Comparison of ENCODE assay signal across 10 mouse cellular contexts in the genomic region with DNA sequence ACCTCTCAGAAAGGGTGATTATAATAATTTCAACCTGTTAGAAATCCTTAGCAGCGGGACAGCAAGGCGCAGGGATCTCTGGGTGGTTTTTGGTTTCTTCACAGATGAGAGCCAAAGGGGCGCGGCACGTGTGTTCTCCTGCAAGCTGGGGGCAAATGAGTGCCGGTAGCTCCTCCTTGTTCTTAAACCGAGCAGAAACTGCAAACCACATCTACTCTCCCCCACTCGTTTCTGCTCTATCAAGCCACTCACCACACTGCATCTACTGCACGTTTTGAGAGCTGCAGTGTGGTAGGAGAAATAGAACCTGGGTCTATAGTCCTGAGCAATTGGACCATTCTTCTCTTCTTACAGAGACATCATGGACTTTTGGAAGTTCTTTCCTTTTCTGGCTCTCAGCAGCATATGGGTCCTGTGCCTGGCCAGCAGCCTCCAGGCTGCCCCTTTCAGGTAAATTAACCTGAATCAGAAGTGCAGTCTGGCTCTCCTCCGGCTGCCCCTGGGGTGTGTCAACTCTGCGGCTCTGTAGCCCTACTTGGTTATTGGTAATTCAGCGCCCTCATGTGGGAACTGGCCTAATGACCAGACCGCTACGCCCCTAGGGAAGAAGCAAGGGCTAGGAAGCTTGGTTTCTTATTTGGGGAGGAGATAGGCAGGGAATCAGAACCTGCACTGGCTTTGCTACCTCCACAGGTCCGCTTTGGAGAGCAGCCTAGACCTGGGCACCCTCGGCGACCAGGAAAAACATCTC. TPM values are rescaled to one million over a fixed set of nuclear protein-coding genes. Genes with fewer than 3 reads are reported as not detected.
A peak's percentile ranks its signal among the peaks of the same experiment; 100 is the strongest.
DNase-seq lines count a peak whose midpoint lies in the region; ATAC-seq and TF ChIP-seq lines count a peak whose summit lies in the region.
"Had no signal": no experiment of that assay in that cellular context is flagged by ENCODE, and none has a peak within 500 bp of the region (broad histone marks: within the 10 kb centered on the region; RNA-seq: fewer than 3 reads in every experiment).

No protein-coding gene starts in this region.

- intact Hi-C loops in left cerebral cortex, adult 2 months (cut with DNase I), result no loop called here

- H3K9ac ChIP-seq in forebrain, embryonic 15.5 days (replicated peaks), result no peak overlapping the region
- H3K9ac ChIP-seq in intestine, embryonic 16.5 days (ENCODE audit: low read depth, low read length), result no peak overlapping the region

- no peaks in the 10 kb centered on the region for H3K36me3 ChIP-seq in forebrain, embryonic 15.5 days
- no peaks in the 10 kb centered on the region for H3K36me3 ChIP-seq in intestine, embryonic 16.5 days (ENCODE audit: control insufficient read depth, insufficient read depth, low read length)

- ATAC-seq in forebrain, embryonic 15.5 days (replicated peaks), result no peak
- ATAC-seq in intestine, embryonic 16.5 days, result no peak
- no peak for ATAC-seq in erythroblast, adult 5-6 weeks (replicated peaks; ENCODE audit: low FRiP score, poor library complexity, severe bottlenecking)

- DNase-seq in left cerebral cortex, adult 2 months (ENCODE audit: extremely low spot score in 1 of 2, low spot score in 2 of 2), result peak in 1 of 2 experiments; percentile 12
- no peak for DNase-seq in left cerebral cortex, adult 8-10 months (ENCODE audit: low spot score in 2 of 2)
- no peak for DNase-seq in lung, adult 2 months
- peak; percentile 62 for DNase-seq in retina, postnatal 1 day

- no peaks in the 10 kb centered on the region for H3K4me1 ChIP-seq in bone marrow, adult 2 months (ENCODE audit: control insufficient read depth, insufficient read depth, low read length)
- peaks cover 9% of the 10 kb centered on the region for H3K4me1 ChIP-seq in forebrain, embryonic 15.5 days
- H3K4me1 ChIP-seq in intestine, embryonic 16.5 days (ENCODE audit: control insufficient read depth, insufficient read depth, low read length), result peaks cover 7% of the 10 kb centered on the region
- no peaks in the 10 kb centered on the region for H3K4me1 ChIP-seq in lung, adult 2 months (ENCODE audit: control insufficient read depth, insufficient read depth, low read length)

- H3K27me3 ChIP-seq in forebrain, embryonic 15.5 days, result peaks cover 28% of the 10 kb centered on the region
- peaks cover 32% of the 10 kb centered on the region for H3K27me3 ChIP-seq in intestine, embryonic 16.5 days (replicated peaks; ENCODE audit: control insufficient read depth, insufficient read depth, low read length)

- H3K27ac ChIP-seq in left cerebral cortex, adult 2 months, result no peak overlapping the region
- H3K27ac ChIP-seq in bone marrow, adult 2 months (ENCODE audit: control insufficient read depth, insufficient read depth, low read depth, low read length, poor library complexity), result no peak overlapping the region
- H3K27ac ChIP-seq in forebrain, embryonic 15.5 days (replicated peaks), result no peak overlapping the region
- no peak overlapping the region for H3K27ac ChIP-seq in intestine, embryonic 16.5 days (ENCODE audit: low read length)
- H3K27ac ChIP-seq: macrophage had no signal

- peak; percentile 32 for TF ChIP-seq CTCF in left cerebral cortex, adult 2 months (IDR thresholded peaks at IDR 0.05)
- peak; percentile 30; the same call in 1 of the 2 replicates for TF ChIP-seq CTCF in bone marrow, adult 2 months (IDR thresholded peaks at IDR 0.05; ENCODE audit: control insufficient read depth, insufficient read depth, low read length)
- peak; percentile 23; the same call in 1 of the 2 replicates for TF ChIP-seq CTCF in lung, adult 2 months (IDR thresholded peaks at IDR 0.05; ENCODE audit: insufficient read depth, low read length)

- no peaks in the 10 kb centered on the region for H3K9me3 ChIP-seq in forebrain, embryonic 15.5 days
- no peaks in the 10 kb centered on the region for H3K9me3 ChIP-seq in intestine, embryonic 16.5 days (ENCODE audit: control insufficient read depth, low read length)

- no peak overlapping the region for H3K4me3 ChIP-seq in left cerebral cortex, adult 2 months
- H3K4me3 ChIP-seq in bone marrow, adult 2 months (replicated peaks; ENCODE audit: control insufficient read depth, low read depth, low read length), result no peak overlapping the region
- no peak overlapping the region for H3K4me3 ChIP-seq in forebrain, embryonic 15.5 days
- H3K4me3 ChIP-seq in intestine, embryonic 16.5 days (ENCODE audit: low read length), result peak overlapping the region; percentile 17
- no peak overlapping the region for H3K4me3 ChIP-seq in lung, adult 2 months (replicated peaks; ENCODE audit: extremely low read depth, low read depth, low read length)

- H3K4me2 ChIP-seq in forebrain, embryonic 15.5 days (replicated peaks), result peak overlapping the region; percentile 14
- peak overlapping the region; percentile 32 for H3K4me2 ChIP-seq in intestine, embryonic 16.5 days (ENCODE audit: low read depth, low read length)

- 6% methylated on average over 17 of the region's 17 CpGs for WGBS in bone marrow, adult 2 months
- WGBS in forebrain, embryonic 15.5 days, result 4% methylated on average over 17 of the region's 17 CpGs
- 5% methylated on average over 17 of the region's 17 CpGs for WGBS in intestine, embryonic 16.5 days
- WGBS in lung, adult 2 months, result 7% methylated on average over 17 of the region's 17 CpGs

- no peak for TF ChIP-seq POLR2A in bone marrow, adult 2 months (IDR thresholded peaks at IDR 0.05; ENCODE audit: borderline replicate concordance, control insufficient read depth, low read depth, low read length)
- no peak for TF ChIP-seq POLR2A in lung, adult 2 months (IDR thresholded peaks at IDR 0.05; ENCODE audit: borderline replicate concordance, extremely low read depth, low read depth, low read length)

RNA-seq across cellular contexts. Expression of gene Calcb, which starts 1.1 kb away (rescaled TPM):
- total RNA-seq in left cerebral cortex, adult 2 months (2021), result not detected
- not detected for total RNA-seq in left cerebral cortex, adult 8-10 months (2022)
- polyA plus RNA-seq in bone marrow, adult 2 months (2011; ENCODE audit: insufficient read depth, insufficient read length, low replicate concordance, missing spikeins), result not detected in 2 replicates
- polyA plus RNA-seq in forebrain, embryonic 15.5 days (2015; fragmentation: Nextera tagmentation; extraction: Ambion mirVana), result not detected in 2 replicates
- polyA plus RNA-seq in intestine, embryonic 16.5 days (2015; fragmentation: Nextera tagmentation; extraction: Ambion mirVana), result 2.9 and 3.4 TPM in 2 replicates
- 1.0 and 1.9 TPM in 2 replicates for polyA plus RNA-seq in lung, adult 2 months (2012; rRNA removed)
- total RNA-seq in erythroblast, adult 5-6 weeks (2015; ENCODE audit: low replicate concordance), result not detected in 2 replicates
- not detected in 2 replicates for total RNA-seq in erythroblast, adult 5-6 weeks (2017; ENCODE audit: low replicate concordance)
- total RNA-seq: adrenal gland, adult 18-20 months had no signal
- polyA plus RNA-seq: macrophage had no signal

RNA-seq across cellular contexts. Expression of gene Insc, which starts 23.9 kb away (rescaled TPM):
- total RNA-seq in left cerebral cortex, adult 2 months (2021), result 1 to 10 TPM; 1.8 to 2.2 TPM
- total RNA-seq in left cerebral cortex, adult 8-10 months (2022), result 1 to 10 TPM; 3.4 to 5.8 (median 4.8) TPM
- polyA plus RNA-seq in bone marrow, adult 2 months (2011; ENCODE audit: insufficient read depth, insufficient read length, low replicate concordance, missing spikeins), result not detected in 2 replicates
- 0.69 and 0.88 TPM in 2 replicates for polyA plus RNA-seq in forebrain, embryonic 15.5 days (2015; fragmentation: Nextera tagmentation; extraction: Ambion mirVana)
- 17.8 and 18.1 TPM in 2 replicates for polyA plus RNA-seq in intestine, embryonic 16.5 days (2015; fragmentation: Nextera tagmentation; extraction: Ambion mirVana)
- polyA plus RNA-seq in lung, adult 2 months (2012; rRNA removed), result 0.49 and 0.95 TPM in 2 replicates
- not detected in 2 replicates for total RNA-seq in erythroblast, adult 5-6 weeks (2015; ENCODE audit: low replicate concordance)
- not detected in 2 replicates for total RNA-seq in erythroblast, adult 5-6 weeks (2017; ENCODE audit: low replicate concordance)
- polyA plus RNA-seq: macrophage had no signal
